Mouse (Mus musculus) left cerebral cortex, postnatal 4 days (tissue): Measurements from ENCODE around the gene Neurl1a. TPM values are rescaled to one million over a fixed set of nuclear protein-coding genes. Genes with fewer than 3 reads are reported as not detected.

Experiments used
- DNase-seq: peaks from one replicate; pipeline ENCODE4 v3.0.0-alpha.2; 2022
- intact Hi-C: fragments of 180-260 bp; cut with DNase I; formaldehyde crosslinking; loops from one replicate; pipeline ENCODE4 v1.15.1; 2025
- total RNA-seq, 2 experiments: library from RNA; stranded (reverse); gene quantifications; 2 replicates each; pipeline ENCODE4 v1.2.3; 2021

The Neurl1a gene
- total RNA-seq, 2 experiments from 2014 or later, result 42.6 to 54.8 TPM

DNA sequence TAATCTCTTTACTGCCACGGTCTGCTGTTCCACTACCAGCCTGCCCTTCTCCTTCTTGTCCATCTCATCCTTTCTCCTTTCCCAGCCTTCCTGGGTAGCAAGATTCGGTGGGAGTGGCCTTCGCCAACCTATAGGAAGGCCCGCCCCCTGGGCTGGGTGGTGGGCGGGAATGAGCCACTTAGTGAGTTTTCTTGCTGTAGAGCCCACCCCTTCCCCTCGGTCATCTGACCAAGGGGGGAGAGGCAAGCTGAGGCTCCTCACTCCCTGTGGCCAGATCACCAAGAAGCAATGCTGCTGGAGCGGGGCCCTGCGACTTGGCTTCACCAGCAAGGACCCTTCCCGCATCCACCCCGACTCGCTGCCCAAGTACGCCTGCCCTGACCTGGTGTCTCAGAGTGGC is 61.5 kb downstream of the Neurl1a start:
- intact Hi-C loops, result no loop called here
- DNase-seq, result no peak

DNA sequence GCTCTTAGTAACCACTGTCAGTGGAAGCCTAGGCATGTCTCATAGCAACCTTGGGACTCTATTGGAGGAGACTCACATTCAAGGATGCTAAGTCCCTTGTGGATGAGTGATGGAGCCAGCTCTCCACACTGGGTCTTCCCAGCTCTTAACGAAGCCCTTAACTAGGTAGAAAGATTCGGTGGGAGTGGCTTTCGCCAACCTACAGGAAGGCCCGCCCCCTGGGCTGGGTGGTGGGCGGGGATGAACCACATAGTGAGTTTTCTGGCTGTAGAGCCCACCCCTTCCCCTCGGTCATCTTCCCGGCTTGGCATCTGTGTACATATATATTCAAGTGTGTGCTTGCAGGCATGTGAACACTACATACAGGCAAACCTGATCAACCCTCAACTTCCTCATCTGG is 62.3 kb downstream of the Neurl1a start:
- no peak for DNase-seq
- intact Hi-C loops, result no loop called here

DNA sequence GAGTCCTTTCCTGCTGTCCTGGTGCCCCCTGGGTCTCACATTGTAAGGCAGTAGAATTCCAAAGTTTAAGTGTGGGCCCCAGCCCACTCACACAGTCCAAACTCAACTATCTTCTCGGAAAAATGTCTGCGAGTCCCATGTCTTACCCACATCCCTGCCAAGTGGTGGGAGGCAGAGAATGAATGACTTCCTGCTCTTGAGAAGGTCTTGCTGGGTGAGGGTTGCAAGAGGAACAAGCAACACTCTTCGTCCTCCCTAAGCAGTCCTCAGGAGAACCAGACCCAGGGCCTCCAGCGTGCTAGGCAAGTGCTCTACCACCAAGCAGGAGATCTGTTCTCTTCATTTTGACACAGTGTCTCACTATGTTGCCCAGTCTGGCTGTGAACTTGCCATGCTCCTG is 63.6 kb downstream of the Neurl1a start:
- intact Hi-C loops, result no loop called here
- DNase-seq, result no peak

DNA sequence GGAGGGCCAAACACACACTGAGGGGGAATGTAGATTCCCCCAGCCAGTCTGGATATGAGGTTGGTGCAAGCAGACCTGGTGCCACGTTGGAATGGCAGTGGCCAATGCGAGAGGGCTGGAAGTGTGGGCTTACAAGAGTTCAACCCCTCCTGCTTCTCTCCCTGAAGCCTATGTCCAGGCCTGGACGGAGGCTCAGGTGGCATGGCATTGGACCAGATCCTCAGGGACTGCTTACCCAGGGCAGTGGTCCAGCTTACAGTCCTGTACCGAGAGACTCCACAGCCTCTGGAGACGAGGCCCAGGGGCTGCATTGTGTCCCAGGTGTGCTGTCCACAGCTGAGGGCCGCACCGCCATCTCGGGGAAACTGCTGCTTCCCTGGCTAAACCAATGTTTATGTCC is 66.9 kb downstream of the Neurl1a start:
- intact Hi-C loops, result no loop called here
- no peak for DNase-seq

DNA sequence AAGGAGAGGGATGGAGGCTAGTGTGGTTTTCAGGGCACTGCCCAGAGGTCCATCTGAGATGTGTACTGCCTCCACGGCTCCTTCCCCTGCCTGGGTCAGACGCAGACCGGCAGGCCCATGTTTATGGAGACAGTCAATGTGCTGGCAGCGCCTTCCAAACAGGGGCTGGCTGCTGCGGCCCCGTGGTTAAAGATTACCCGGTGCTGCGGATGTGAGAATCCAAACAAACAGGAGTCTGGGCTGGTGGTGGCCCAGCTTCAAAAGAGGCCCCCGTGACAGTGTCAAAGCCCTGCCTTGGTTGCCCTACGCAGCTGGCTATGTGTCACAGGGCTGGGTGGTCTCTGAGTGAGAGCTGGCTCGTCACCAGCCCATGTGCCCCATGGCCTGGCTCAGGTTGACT is 69.2 kb downstream of the Neurl1a start:
- intact Hi-C loops, result no loop called here
- no peak for DNase-seq

DNA sequence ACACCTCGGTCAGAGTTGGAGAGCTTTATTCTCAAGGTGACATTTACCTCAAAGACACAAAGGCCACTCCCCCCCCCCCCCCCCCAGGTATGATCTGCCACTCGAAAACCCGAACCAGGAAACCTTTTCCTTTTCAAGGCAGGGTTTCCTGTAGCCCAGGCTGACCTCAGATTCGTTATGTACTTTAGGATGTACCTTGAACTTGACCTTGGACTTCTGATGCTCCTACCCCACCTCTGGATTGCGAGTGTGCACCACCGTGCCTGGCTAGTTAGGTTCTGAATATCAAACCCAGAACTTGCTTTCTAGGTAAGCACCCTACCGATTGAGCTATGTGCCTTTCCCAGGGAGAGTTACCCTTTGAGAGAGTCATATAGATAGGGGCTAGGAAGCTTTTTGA is 69.7 kb downstream of the Neurl1a start:
- DNase-seq, result no peak
- intact Hi-C loops, result no loop called here

DNA sequence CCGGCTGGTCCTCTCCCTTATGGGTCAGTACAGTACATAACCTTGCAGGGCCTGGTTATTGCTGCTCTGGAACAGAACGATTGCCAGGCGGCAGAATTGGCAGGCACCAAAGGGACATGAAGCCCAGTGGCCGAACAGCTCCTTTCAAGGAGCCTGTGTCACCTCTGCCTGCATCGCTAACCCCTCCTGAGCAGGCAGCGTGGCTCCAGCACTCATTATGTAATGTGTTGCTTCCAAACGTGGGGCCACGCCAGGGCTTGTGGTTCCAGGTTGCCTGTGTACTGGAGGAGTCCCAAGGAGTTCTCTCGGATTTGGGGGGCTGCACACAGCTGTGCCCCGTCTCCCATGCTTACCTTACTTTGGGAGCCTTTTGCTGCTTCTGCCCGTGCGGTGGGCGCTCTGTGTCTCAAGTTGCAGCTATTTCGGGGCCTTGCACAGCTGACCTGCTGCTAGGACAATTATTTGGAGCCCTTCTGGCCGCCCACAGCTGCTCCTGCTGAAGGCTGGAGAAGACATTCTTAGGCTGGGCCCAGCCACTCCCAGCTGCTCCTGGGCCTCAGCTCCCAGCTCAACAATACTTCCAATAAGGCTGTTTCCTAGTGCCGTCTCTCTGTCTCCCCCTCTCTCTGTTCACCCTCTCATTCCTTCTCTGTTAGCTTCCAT is 70.4 kb downstream of the Neurl1a start:
- no peak for DNase-seq
- intact Hi-C loops, result no loop called here

DNA sequence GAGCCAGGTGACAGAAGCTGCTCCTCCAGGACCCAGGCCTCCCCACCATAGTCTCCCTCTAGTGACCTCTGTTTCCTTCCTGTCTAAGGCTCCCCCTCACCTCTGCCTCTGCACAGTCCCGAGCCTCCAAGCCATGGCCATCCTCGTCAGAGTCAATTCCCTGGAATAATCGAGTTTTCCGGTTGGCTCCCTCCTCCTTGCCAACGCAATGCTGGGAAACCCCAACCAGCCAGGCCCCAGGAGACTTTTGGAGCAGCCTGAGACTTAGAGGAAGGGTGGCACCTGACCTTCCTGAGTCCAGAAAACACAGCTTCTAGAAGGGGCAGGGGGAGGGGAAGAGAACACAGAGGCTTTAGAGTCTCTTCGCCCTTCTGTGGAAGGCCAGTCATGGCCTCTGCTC is 72.3 kb downstream of the Neurl1a start:
- intact Hi-C loops, result no loop called here
- DNase-seq, result peak; percentile 49

DNA sequence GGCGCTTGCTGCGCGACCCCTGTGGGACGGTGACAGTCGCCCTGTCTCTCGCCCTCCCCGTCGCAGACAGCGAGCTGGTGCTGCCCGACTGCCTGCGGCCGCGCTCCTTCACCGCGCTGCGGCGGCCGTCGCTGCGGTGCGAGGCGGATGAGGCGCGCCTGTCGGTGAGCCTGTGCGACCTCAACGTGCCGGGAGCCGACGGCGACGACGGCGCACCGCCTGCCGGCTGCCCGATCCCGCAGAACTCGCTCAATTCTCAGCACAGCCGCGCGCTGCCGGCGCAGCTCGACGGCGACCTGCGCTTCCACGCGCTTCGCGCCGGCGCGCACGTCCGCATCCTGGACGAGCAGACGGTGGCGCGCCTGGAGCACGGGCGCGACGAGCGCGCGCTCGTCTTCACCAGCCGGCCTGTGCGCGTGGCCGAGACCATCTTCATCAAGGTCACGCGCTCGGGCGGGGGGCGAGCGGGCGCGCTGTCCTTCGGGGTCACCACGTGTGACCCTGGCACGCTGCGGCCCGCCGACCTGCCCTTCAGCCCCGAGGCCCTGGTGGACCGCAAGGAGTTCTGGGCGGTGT is 74.5 kb downstream of the Neurl1a start:
- peak; percentile 42 for DNase-seq
- intact Hi-C loops, result no loop called here

DNA sequence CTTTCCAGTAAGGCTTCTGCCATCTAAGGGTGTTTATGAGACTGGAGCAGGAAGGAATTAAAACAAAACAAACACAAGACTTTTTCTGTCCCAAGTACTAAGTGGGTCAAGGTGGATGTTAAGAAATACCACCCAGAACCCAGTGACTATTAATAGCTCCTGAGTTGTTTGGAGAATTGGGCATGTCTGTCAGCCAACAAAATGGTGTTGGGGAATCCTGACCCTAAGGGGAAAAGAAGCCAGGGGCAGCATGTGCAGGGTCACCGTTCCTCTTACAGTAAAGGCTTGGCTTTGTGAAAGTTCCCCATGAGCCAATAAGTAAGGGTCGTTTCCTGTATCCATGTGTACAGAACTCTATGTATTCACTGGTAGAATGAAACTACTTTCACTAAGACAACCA is 76.4 kb downstream of the Neurl1a start:
- DNase-seq, result no peak
- intact Hi-C loops, result no loop called here

DNA sequence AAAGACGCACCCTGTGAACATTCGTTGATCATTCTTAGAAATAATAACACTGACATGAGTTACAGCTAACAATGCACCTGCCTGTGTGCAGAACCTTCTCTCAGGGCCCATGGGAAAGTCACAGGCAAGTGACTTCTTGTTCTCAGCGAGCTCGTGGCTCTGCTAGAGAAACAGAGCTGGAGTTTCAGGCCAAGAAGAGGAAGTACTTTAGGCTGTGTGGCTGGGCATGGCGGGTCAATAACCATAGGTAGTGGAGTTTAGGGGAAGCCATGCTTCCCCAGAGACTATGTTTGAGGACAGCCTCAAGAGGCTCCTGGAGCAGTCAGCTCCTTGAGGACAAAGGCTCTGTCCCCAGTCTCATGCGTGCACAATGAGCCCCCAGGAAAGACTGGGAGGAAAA is 77.3 kb downstream of the Neurl1a start:
- intact Hi-C loops, result no loop called here
- DNase-seq, result no peak

DNA sequence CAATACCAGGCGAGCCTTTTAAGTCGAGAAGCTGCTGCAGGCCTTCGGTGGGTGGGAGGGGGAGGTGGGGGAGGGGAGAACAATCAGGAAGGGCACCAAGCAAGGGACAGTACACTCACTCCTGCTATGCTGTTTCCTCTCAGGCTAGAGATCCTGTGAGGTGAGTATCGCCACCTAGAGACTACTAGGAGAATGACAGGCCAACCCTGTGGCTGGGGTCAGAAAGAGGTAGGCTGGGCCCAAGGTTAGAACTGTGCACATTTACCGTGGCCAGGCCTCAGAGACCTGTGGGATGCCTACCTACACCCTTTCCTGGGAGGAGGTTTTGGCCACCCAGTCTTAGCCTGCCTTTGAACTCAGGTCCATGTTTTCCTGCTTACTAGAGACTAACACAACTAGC is 81.0 kb downstream of the Neurl1a start:
- intact Hi-C loops, result no loop called here
- DNase-seq, result no peak

DNA sequence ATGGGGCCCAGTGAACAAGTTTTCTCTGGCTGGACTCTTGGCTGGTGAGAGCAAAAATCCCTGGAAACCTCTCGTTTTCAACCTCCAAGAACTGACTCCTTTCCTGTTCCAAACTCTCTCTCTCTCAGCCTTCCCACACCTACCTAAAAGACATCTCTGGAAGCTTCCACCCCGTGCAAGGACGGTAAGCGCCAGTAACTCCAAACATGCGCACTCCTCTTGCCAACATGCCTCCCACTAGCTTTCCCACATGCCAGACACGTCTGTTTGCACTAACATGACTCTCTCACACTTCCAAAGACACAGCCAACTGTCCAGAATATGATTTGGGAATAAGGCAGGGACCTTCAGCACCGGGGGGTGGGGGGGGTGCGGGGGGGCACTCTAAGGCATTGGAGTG is 82.6 kb downstream of the Neurl1a start:
- intact Hi-C loops, result no loop called here
- DNase-seq, result no peak

DNA sequence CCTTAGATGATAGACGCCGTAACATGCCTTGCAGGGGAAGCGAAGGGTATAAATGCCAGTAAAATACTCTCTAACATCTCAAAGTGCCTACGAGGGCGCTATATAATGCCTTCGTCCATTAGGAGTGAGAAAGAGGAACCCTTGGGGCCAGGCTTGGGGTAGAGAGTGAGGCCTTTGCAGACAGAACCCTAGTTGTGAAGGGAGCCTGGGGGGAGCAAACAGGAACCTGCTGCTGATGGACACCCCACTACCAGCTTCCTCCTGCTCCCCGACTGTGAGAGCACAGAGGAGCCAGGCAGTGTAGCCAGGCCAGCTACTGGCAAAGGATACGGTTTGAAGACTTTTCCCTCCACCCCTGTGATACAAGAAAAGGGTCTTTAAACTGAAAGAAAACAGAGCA is 85.0 kb downstream of the Neurl1a start:
- DNase-seq, result no peak
- intact Hi-C loops, result loop anchor here (2.0 kb wide), 1 partner anchor 73 kb away; no protein-coding TSS in a partner anchor

DNA sequence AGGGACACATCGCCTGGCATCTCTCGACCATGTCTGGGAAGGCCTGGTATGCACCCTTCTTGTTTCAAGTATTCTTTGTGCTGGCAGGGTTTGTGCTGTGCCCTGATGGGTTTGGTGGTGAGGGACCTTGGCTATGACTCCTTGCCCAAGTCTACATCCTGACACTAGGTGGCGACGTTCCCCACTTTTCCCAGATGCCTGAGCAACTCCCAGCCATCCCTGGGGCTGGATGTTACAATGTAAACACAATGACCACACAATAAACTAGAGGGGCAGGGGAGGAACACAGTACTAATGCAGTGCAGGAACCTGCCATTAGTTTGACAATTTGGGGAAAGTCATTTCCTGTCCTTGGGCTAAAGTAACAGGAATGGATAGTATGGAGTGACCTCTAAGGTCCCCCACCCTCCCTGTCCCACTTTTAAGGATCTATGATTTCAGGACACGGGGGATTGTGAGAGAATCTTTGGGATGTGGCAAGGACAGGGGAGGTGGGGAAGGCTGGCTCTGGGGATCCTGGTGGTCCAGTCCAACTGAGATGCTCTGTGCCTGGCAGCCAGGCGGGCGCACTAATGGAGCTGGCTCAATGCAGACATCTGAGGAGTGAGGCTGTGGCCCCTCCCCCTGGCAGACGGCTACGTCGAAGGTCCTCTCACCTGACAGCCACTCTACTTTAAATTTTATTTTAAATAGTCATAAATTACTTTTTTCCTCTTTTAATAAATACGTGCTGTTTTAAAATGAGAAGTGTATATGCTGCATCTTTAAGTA is 85.9 kb downstream of the Neurl1a start:
- DNase-seq, result peak; percentile 88
- intact Hi-C loops, result loop anchor here (2.0 kb wide), 1 partner anchor 72 kb away; no protein-coding TSS in a partner anchor

DNA sequence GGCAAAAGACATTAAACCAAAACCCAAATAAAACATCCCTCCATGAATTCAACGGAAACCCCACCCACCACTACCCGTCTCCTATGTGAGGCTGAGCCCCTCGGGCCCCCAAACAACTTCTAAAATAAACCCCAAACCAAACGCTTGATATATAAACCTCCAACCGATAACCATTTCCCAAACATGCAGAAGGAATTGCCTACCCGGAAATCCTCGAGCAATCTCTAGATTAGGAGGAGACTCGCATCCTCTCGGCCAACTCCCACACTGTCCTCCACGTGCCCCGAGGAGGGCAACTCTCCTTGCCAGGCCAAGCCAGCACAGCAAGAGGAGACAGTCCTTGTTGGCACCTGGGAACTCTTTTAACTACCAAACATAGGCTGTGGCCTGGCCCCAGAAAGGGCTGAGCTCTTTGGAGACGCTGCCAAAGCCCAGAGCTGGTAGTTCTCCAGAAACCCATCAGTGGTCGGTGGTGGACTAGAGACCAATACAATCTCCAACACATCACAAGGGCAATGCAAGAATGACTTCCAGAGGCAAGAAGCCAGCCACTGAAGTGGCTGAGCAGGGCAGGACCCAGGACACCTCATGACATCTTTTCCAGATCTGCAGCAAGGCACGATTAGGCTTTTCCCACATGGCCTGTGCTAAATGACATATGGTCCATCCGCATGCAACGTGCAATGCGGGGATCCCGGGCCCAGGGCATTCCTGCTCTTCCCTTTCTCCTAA is 87.6 kb downstream of the Neurl1a start:
- no peak for DNase-seq
- intact Hi-C loops, result no loop called here

DNA sequence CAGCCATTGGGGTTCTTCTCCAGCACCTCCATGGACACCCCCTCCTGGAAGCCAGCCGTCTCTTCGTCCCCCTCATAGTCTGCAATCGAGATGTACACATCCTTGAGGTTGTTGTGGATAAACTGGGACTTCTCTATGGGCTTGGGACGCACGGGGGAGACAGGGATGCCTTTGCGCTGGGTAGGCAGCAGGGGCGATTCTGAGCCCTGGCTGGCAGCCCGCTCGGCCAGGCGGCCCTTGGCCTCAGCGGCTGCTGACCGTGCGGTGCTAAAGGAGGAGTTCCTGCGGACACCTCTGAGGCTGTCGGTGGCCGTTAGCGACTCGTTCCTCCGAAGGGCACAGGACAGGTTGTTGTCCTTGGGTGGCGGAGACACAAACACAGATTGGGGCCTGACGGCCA is 88.4 kb downstream of the Neurl1a start:
- intact Hi-C loops, result no loop called here
- DNase-seq, result no peak

DNA sequence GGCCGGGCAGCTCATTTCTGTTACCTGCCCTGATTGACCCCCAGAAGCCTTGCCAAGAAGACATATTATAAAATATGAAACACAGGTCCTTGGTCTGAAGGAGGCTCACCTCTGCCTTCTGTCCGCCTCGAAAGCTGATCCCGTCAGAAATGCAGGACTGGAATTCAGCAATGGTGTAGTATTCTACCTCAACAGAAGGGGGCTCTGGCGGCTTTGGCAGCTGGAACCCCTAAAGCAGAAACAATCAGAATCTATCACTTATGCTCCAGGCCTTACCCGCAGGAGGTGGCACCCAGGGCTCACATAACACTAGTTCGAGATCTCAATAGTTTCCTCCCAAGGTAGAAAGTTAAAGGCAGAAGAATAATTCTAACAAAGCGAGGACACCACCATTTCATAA is 91.1 kb downstream of the Neurl1a start:
- intact Hi-C loops, result no loop called here
- DNase-seq, result no peak

DNA sequence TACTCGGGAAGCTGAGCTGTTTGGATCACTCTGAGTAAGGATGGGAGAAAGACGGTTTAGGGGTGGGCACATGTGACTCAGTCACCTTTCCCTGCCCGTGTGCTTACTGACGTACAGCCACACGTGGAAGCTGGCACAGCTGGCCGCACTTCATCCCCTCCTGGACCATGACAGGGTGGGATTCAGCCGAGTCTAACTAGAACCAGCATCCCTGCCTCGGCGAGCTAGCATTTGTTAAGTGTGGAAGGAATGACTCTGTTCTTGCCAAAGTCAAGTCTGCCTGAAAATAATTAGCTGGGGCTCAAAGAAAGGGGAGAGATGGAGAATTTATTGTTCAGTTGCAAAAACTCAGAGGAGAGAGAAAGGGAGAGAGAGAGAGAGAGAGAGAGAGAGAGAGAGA is 91.9 kb downstream of the Neurl1a start:
- no peak for DNase-seq
- intact Hi-C loops, result no loop called here

DNA sequence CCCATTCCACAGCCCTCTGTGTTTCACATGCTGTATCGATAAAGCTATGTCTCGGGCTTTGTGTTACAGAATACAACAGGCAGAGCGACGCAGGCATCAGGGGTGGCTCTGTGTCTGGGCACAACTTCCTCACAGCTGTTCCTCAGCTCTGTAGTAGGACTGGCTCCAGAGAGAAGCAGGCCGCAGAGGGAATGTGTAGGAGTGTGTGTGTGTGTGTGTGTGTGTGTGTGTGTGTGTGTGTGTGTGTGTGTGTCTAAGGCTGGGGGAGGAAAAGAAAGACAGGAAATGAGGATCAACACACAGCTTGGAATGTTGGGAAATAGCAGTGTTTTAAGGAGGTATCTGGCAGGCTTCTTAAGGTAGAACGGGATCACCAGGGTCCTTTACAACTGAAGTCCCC is 98.1 kb downstream of the Neurl1a start:
- no peak for DNase-seq
- intact Hi-C loops, result no loop called here

DNA sequence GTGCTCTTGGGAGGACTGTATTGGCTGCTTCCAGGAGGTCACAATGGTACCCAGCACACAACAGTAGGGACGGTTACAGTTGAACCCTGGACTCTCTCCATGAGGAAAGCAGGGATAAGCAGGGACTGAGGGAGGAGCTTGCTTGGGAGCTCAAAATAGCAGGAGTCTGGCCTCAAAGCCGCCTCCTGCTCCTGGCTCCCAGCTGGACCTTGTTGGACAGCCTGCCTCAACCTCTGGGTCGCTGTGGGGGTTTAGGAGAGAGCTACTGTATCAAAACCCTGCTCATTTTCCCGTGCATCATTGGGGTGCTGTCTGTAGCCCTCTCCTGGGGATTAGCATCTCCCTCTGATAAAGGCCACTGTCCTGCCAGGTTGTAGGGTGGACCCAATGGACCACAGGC is 100.8 kb downstream of the Neurl1a start:
- no peak for DNase-seq
- intact Hi-C loops, result no loop called here
